Mouse (Mus musculus) cerebral cortex, adult 2 months (tissue): Measurements from ENCODE around the gene Erbb2.

Source experiments
- WGBS: fragments of 180-500 bp; shearing (Covaris S2); methylation state at CpG from one replicate; pipeline ENCODE4 v1.1.7; 2018; 5-methylcytosine and 5-hydroxymethylcytosine counted together

Erbb2 gene

DNA sequence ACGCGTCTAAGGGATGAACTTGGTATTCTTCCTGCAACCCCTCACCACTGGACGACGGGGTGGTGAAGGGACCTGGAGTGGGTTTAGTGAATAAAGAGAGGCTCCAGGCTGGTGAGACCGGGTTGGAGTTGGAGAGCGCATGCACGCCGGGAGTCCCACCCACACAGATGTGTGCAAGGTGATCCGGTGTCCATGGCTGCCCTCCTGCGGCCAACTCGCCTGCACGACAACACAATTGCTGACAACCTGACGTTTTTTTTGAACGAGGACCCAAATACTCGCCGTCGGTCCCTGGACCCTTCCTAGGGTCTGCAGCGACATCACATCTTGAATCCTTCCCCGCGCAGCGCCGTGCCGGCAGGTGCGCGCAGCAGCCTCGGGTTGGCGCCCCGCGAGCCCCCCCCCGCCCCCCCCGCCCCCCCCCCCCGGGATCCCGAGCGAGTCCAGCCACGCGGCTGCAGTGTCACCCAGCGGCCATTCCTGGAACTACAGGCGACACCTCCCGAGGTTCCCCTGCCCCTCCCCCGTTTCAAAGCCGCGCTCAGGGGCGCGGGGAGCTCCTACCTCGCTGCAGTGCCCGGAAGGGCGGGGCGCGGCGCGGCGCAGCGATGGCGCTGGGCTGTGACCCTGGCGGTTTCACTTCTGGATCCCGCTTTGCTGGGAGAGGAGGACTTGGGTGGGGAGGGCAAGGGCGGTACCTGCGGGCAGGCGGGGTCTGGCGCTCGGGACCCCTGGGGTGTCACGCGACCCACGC is 45.3 kb downstream of the Erbb2 start:
- WGBS, result under 1% methylated on average over 57 of the region's 64 CpGs

DNA sequence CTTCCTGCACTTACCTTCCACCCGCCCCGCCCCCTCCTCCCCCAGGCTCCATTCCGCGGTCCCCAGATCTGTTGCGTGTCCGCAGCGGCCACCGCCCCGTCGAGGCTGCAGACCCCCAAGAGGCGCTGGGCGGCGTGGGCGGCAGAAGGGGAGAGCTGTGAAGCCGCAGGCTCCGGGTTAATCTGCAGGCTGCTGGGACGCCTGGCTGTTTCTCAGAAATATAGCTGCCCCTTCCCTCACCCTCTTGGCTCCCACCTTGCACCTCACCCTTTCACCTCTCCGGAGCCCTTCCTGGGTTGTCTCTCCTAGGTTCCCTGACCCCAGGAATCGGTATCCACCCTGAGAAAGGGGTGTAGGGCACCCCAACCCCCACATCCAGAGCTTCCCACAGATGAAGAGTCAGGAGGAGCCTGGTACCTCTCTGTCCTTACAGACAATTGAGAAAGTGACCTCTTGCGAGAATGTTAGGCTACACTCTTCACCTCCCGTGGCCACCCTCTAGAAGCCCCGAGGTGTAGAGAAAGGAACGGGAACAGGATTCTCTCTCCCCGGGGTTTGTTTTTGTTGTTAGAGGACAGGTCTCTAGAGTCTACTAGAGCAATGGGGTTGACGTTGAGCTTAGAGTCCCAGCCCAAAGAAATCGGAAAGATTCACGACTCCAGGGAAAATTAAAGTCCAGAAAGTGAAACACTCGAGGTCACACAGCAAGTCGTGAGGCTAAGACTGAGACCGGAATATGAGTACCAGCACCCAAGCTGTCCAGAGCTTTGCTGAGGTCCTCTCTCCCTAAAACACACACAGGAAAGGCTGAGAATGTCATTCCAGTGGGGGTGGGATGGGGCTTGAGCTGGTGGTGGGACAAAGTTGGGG is 46.1 kb downstream of the Erbb2 start:
- 9% methylated on average over 28 of the region's 30 CpGs for WGBS

DNA sequence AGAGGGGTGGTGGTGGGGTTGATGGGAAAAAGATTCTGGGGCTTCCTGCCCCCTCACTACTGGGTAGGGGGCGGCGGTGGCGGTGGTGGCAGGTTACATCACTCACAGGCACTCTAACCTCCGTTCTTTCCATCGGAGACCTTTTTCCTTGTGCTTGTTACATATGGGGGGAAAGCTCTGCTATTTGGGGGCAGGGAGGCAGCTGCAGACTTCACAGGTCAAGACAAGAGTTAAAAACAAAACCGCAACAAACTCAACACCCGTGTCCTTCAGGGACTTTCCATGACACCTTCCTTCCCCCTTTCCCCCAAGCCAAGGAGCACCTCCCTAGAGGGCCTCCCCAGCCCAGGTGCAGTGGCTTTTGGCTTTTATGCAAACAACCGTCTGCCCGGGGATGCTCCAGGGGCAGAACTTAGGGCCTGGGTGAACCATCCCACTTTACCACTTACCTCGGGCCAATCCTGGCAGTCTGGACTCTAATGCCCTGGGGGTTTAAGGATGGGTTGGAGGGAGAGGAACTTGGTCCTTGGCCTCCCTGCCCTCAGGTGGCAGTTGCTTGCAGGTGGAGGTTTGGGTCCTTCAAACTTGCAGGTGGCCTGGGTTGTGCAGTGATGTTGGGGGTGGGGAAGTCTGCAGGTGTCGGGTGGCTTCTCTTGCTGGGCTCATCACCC is 46.9 kb downstream of the Erbb2 start:
- WGBS, result 54% methylated on average over 11 of the region's 11 CpGs

DNA sequence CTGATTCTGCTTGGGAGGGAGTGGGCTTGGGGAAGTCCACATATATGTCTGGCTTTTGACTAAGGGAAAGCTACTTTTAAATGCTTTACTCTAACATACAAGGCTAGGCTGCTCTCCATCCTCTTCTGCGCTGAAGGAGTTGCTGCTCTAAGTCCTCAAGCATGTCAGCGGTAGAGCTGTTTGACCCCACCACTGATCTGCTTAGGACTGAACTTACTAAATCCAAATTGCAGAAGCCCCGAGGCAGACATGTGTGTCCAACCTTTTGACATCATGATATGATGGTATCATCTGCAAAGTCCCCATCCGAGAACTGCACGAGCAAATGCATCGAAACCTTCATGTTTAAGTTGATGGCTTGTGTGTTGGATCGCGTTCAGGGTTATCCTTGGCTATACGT is 47.6 kb downstream of the Erbb2 start:
- 90% methylated on average over 9 of the region's 9 CpGs for WGBS

DNA sequence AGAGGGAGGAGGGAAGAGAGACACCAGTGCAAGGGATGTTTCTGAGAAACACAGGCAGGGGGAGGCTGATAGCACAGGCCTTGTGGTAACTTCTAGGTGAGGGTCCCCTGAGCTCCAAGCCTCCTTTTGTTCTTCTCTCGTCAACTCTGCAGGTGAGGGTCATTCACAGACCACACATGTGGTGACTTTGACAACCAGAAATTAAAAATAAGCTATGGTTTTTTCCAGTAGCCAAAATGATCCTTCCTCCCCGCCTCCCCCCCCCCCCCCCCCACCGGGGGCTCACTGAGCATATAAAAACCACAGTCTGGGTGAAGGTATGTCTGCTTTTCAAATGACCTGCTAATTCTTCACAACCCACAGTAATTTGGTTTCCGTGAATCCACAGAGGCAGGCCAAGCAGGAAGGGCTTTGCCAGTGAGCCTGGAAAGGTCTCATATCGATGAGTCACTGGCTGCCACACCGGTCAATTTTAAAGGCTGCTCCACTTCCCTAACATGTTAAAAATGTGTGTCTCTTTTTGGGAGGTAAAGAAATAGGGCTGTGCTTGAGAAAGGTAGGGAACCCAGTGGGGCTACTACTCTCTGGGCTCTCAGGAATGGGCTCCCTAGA is 48.9 kb downstream of the Erbb2 start:
- 64% methylated on average over 6 of the region's 6 CpGs for WGBS

DNA sequence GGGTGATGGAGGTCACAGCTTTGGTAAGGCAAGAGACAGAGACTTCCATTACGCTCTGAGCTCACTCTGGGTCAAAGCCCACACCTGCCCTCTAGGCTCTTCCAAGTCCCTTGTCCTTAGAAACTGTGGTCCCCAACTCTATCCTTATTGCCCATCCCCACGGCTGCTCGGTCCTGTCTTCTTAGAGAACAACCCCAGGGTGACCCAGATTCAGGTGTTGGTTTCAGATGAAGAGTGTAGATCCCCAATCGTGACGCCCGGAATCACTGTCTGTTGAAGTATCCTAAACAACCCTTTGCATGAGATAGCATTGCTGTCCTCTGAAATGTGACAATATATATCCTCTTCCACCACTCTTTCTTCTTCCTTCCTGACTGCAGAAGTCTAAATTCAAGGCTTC is 50.0 kb downstream of the Erbb2 start:
- 95% methylated on average over 6 of the region's 6 CpGs for WGBS

DNA sequence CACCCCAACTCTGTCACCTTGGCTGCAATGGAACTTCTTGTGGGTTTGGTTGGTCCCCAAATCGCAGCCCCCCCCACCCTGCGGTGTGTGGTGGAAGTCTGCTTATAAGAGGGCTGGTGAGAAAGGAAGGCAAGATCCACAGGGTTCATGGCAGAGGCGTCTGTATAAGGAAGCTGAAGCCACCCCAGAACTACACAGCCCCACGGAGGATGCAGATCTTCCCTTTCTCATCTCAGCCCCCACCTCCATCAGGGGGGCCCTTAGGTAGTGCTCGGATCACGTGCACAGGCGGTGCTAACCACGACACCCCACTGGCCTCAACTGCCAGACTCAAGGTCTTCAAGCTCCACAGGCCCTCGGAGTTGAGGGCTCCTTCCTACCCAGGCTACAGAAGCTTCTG is 51.6 kb downstream of the Erbb2 start:
- 85% methylated on average over 9 of the region's 9 CpGs for WGBS

DNA sequence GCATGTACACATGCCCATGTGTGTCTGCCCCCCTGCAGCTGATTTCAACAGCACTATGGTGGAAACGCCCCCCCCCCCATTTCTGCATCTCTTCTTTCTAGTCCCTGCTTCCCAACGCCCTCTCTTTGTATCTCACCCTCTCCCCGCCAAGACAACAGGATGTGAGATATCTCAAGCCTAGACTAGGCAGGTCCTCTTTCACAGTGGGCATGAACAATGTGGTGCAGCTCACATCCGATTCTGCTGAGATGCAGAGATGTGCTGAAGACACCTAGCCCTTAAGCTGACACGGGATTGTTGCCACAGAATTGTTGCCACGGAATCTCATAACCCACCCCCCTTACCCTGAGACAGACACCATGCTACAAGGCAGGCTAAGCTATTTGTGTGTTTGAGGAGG is 52.2 kb downstream of the Erbb2 start:
- WGBS, result 50% methylated on average over 6 of the region's 6 CpGs

DNA sequence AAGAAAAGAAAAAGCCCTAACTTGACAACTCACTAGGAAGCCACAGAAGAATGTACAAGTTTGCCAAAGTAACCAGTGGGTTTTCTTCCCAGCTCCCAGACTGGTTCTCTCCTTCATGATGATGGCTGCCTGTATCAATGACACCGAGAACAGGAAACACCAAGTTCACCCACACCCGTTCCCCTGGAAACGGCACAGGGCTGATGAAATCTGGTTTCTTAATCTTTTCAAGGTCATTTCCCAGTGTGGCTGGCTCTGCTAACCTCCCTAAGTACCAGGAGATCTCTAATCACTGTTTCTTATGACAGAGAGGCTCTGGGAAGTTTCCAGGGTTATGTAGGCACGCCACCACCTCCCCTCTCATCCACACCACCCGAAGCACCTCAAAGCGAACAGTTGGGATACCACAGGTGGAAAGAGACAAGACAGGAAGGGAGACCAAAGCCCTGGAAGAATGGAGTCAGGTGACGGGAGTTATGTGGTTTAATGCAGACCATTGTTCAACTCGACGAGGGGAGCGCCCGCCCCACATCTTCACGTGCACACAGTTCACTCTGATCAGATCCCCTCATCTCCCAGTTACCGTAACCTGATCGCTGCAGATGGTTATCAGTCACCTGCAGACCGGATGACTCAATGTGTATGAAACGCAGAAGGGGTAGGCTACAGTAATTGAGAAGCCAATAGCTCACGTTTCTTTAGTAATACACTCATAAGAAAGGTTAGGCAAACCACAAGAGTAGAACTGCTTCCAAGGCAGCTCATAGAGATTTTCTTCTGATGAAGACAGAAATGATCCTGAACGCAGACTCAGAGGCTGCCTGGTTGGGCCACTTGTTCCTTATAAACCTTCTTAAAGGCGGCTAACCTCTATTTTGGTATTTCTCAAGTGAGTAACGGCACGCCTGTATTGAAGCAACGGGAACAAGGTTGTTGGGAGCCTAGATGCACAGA is 57.8 kb downstream of the Erbb2 start:
- WGBS, result 83% methylated on average over 22 of the region's 22 CpGs

DNA sequence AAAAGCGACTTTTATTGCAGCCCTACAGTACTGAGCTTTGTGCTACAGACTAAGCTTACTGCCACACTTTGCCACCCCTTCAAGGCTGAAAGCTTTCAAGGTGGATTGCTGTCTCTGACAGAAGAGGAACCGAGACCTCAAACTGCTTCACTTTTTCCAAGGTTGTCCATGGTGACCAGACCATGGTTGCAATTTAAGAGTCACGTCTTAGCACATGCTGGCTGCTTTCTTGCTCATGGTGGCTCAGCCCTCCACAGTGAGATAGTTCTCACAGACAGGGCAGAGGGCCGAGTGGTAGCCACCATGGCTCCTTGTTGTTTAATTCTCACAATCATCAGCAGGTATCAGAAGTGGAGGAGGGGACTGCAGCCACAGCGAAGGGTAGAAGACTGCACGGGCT is 58.5 kb downstream of the Erbb2 start:
- 84% methylated on average over 6 of the region's 6 CpGs for WGBS

DNA sequence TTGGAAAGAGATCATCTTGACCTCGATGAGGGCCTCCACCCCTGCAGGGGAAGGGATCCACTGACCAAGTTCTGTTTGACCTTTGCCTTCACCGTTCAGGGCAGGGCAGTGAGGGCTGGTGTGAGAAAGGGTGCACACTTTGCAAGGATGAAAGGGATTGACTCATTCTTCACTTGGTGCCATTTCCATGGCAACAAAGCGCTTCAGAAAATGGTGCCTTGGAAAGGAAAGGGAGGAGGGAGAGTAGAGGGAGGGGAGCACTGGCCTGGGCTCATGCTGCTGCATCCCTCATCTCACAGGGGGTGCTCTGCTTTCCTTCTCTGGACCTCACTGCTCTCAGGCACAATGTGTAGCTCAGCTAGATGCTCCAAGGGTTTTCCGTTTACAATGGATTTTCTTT is 60.4 kb downstream of the Erbb2 start:
- WGBS, result 56% methylated on average over 4 of the region's 4 CpGs

DNA sequence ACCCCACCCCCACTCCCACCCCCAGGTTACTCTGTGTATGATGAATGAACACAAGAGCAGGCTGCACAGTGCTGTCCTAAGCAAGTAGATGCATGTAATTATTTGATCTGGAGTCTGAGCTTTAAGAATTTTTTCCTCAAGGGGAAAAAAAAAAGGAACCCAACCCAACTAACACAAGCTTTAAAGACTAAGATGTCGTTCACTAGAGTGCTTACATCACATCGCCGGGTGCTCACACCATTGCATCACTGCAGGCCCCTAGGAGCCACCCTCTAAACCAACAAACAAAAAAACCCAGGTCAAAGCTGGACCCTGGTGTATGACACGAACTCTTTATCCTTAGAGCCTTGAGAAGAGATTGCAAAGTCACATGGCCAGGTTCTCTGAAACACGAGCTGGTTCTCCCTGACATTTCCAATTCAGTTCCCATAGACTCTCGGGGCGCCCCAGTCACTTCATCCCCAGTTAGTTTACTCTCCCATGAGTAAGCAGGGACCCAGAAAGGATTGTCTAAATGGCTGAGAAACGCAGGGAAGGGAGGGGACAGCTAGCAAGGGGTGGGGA is 61.7 kb downstream of the Erbb2 start:
- 66% methylated on average over 8 of the region's 8 CpGs for WGBS

DNA sequence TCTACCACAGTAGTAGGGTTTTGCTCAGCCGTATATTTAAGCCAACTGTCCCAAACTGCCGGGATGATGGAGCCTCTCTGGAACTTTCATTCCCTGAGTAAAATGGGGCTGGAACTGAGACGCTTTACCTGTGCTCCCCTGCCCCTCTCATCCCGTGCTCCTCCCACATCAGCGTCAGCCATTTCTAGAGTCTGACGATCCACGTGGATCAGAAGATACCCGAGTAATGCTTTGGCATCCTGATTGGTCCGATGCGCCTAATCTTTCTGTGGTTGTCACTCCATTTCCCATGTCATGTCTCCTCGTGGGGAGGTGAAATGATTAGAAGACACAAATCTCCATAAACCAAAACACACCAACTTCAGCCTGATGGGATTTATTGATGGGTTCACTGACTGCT is 62.7 kb downstream of the Erbb2 start:
- WGBS, result 92% methylated on average over 11 of the region's 11 CpGs

DNA sequence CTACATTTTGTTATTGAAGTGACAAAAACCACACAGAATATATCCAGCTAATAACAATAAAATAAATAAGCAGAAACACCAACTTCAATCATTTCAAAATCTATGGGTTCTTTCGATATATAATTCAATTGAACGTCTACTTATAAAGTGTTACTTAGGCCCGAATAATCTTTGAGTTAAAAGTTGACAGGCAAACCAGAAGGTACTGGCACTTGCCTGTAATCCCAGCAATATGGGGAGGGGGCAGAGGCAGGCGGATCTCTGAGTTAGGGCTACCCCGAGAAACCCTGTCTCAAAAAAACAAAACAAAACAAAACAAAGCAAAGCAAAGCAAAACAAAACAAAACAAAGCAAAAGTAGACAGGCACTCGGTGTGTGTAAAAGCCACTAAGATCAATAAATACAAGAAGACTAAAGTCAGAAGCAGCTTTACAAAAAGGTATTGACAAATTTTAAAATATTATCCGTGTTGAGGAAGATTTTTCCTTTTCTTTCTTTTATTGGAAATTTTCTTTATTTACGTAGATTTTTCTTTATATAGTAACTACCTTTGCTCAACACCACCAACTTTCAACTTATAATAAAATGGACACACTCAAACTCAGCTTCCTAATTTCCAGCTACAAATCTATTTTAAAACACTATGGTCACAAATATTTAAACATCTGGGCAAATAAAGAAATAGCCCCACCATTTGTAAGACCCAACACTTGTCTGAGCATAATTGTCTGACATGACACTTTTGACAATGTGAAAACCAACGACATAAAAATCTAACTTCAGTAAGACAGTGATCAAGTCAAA is 63.6 kb downstream of the Erbb2 start:
- 85% methylated on average over 9 of the region's 9 CpGs for WGBS

DNA sequence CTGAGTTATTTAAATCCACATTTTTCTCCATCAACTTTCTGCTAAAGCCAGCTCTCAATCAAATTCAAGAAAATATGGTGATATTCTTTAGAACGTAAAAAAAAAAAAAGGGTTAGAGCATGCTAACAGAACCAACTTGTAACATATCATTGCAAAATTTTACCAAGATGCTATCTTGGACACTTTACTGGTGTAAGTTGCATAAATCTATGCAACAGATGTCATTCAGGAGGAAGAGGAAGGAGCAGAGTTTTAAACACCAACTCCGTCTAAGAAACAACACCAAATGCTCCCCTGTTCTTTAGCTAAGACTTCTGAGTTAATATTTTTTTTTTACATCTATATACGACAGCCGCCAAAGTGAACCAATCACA is 64.2 kb downstream of the Erbb2 start:
- 78% methylated on average over 4 of the region's 4 CpGs for WGBS

DNA sequence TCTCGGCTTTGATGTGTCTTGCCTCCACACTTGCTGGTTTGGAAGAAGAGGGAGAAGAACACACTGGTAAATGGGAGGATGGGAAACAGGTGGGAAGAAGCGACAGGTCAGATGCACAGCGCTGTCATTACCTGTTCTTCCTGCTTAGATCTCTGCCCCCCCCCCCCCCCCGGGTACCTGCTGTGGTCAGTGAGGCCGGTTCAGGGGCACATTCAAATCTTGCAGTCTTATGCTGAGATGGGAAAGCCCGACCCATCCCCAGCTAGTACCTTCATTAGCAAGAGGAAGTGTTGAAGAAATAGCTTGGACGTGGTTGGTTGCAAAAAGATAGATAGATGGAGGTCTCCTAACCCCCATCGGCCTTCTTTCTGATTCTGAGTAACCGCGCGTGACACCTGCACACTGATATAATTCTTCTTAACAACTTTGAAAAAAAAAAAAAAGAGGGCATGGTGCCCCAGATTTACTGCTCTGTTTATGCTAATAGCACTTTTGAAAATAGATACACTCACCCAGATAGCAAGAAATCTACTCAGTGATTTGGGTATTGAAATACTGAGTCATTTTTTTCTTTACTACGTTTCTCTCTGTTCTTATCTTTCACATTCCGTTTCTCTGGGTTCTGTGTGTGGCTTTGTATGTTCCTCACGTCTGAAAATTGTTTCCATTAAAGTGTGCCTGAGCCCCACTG is 64.9 kb downstream of the Erbb2 start:
- 75% methylated on average over 14 of the region's 14 CpGs for WGBS

DNA sequence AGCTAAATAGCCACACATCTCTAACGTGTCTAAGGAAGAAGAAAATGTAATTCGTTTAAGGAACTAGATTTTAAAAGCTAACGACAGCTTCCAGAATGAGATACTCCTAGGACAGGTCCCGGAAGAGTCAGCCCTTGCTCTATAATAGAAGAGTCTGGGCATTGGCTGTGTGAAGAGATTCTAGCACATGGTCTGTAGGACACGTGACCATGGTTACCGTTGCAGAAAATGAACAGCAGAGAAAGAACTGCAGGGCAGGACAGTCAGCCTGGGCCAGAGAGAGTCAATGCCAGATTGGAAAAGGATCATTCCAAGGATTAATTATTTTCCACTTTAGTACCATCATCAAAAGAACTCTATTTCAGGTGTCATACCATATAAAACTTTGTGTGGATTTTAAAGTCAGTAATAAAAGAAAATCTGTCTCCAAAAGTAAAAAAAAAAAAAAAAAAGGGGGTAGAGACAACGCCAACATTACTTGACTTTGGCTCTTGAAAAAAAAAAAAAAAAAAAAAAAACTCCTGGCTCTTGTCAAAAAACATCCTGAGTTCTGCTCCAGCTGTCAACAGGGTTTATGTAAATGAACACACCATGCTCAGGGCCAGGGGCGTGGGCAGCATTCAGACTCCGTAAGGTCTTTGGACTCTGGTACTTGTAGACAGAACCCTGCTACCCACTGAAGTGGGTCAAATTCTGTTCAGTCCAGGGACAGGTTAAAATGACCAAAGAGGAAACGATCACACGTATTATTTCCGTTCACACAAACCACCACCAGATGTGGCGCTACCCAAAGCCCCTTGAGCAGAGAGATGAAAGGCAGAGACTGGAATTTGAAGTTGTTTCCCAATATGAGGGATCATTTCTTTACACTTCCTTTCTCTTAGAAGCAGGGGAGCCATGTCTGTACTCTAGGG is 67.0 kb downstream of the Erbb2 start:
- 75% methylated on average over 13 of the region's 13 CpGs for WGBS

DNA sequence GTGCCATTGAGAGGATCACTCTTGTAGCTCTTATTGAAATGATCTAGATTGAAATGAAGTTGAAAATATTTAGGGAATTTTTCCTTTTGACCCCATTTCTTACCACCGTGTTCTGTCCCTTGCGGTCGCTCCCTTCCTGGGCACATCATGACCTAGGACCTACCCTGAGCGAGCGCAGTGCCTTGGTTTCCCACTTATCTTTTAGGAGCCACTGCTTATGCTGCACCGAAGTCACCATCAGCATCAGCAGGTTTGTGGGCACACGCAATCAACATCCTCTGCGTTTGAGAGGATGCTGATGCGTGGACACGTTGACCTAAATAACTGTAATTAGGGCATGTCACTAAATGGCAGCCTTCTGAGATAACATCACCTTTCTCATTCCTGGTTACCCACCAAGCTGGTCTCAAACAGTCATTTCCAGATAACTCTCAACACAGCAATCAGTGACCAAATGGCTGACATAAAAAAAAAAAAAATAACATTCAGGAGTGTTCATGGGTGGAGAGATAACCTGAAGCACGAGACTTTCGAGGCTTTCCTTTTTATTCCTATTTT is 67.7 kb downstream of the Erbb2 start:
- 92% methylated on average over 12 of the region's 12 CpGs for WGBS
